Mouse (Mus musculus): ENCODE results near the gene Smap1. TPM values are rescaled to one million over a fixed set of nuclear protein-coding genes. Genes with fewer than 3 reads are reported as not detected.

Gene Smap1
- polyA plus RNA-seq, 1 experiment = 143 TPM

- no peak for TF ChIP-seq CTCF (IDR thresholded peaks at IDR 0.05; ENCODE audit: extremely low read depth, insufficient read depth, low read length)
- no peak for TF ChIP-seq POLR2A (IDR thresholded peaks at IDR 0.05; ENCODE audit: extremely low read depth, insufficient read depth, low read length)
Measured at GRCm38 (mm10) chr1:23899020-23899646, 23.0 kb downstream of the Smap1 start.

DNA sequence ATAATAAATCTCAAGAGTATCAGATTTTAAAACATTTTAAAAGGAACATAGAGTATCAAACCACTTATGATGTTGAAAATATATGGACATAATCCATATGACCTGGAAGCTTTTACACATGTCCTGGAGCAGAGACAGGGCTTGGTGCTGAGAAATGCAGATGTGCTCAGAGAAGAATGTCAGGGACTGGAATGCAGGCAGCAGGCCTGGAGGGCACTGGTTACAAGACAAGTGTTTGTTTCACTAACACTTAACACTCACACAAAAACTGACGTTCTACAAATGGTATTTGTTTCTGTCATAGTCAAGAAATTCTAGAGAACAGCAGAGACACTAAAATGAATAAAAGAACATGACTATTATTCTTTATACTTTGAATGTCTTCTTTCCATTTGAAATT lies 30.0 kb downstream of the Smap1 start:
- Histone ChIP-seq H3K27ac (ENCODE audit: insufficient read depth, low read length) (no peak overlapping the region), H3K4me1 (ENCODE audit: control insufficient read depth, insufficient read depth, low read length) (peaks cover 6% of the 10 kb centered on the region), H3K4me3 (ENCODE audit: insufficient read depth, low read length) (no peak overlapping the region)
- no peak for TF ChIP-seq POLR2A (IDR thresholded peaks at IDR 0.05; ENCODE audit: extremely low read depth, insufficient read depth, low read length)
- TF ChIP-seq CTCF (IDR thresholded peaks at IDR 0.05; ENCODE audit: extremely low read depth, insufficient read depth, low read length) = no peak

More at GRCm38 (mm10) chr1:23899020-23899646, 23.0 kb downstream of the Smap1 start:
- H3K4me3 ChIP-seq (ENCODE audit: insufficient read depth, low read length) = no peak overlapping the region
- peaks cover 5% of the 10 kb centered on the region for H3K4me1 ChIP-seq (ENCODE audit: control insufficient read depth, insufficient read depth, low read length)
- H3K27ac ChIP-seq (ENCODE audit: insufficient read depth, low read length) = no peak overlapping the region

GRCm38 (mm10) chr1:23884914-23885313 lies 37.2 kb downstream of the Smap1 start:
- no peaks in the 10 kb centered on the region for H3K4me1 ChIP-seq (ENCODE audit: control insufficient read depth, insufficient read depth, low read length)
- no peak overlapping the region for H3K27ac ChIP-seq (ENCODE audit: insufficient read depth, low read length)
- no peak overlapping the region for H3K4me3 ChIP-seq (ENCODE audit: insufficient read depth, low read length)
- TF ChIP-seq CTCF (IDR thresholded peaks at IDR 0.05; ENCODE audit: extremely low read depth, insufficient read depth, low read length) = no peak
- TF ChIP-seq POLR2A (IDR thresholded peaks at IDR 0.05; ENCODE audit: extremely low read depth, insufficient read depth, low read length) = no peak

DNA sequence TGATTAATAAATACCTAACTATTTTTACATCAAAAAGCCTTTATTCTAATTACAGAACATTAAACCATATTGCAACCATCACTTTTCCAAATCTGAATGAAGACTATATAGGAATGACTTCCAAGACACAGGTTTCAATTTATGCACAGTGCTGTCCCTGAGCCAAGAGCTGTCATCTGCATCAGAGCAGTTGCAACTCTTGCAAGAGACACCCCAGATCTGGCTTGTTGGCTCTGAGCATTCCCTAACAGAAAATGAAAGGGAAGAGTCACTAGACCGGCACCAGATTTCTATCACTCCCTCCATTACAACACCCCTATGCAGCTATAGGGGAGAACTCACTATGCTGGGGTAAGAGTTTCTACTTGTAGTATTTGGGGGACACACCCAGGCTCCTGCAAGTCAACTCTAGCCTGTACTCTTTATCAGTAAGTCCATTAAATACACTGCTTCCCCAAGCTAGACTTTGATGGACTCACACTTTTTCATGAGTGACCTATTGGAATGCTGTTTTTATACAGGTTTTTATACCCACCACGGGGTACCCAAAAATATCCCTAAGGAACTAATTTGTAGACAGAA lies 37.9 kb downstream of the Smap1 start:
- no peak for TF ChIP-seq CTCF (IDR thresholded peaks at IDR 0.05; ENCODE audit: extremely low read depth, insufficient read depth, low read length)
- no peak for TF ChIP-seq POLR2A (IDR thresholded peaks at IDR 0.05; ENCODE audit: extremely low read depth, insufficient read depth, low read length)
- Histone ChIP-seq H3K4me3 (ENCODE audit: insufficient read depth, low read length) (no peak overlapping the region), H3K4me1 (ENCODE audit: control insufficient read depth, insufficient read depth, low read length) (no peaks in the 10 kb centered on the region), H3K27ac (ENCODE audit: insufficient read depth, low read length) (no peak overlapping the region)

DNA sequence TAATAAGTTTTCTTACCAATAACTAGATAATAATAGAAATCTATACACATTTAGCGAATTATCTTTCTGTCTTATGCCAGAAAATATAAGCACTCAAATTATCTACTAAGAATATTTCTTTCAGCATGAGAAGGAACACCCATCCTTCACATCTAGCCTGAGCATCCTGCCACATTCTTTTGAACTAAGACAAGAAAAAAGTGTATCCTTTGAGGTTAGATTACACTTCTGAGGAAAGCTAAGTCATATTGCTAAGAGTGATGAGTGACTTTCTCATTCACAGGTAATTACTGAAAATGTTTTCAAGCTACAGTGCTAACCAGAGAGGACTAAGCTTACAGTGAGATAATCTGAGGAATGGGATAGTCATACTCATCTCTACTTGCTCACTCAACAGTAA lies 39.4 kb downstream of the Smap1 start:
- TF ChIP-seq POLR2A (IDR thresholded peaks at IDR 0.05; ENCODE audit: extremely low read depth, insufficient read depth, low read length) (no peak), CTCF (IDR thresholded peaks at IDR 0.05; ENCODE audit: extremely low read depth, insufficient read depth, low read length) (no peak)
- H3K4me1 ChIP-seq (ENCODE audit: control insufficient read depth, insufficient read depth, low read length) = no peaks in the 10 kb centered on the region

DNA sequence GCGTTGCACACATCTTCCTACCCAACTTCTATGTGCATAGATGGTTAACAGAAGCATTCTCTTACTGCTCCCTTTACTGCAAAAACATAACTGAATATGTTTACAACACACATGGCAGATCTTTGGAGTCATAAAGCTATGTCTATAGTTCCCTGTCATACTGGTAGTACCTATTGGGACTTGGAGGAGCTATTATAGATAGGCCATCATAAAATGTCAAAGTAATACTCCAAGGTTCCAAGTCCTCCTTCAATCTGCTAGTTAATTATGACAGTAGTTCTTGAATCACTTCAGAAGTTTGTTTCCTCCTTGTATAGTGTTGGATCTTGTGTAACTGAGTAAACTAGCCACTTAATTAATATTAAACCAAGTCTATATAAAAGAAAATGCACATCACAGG lies 49.9 kb downstream of the Smap1 start:
- TF ChIP-seq POLR2A (IDR thresholded peaks at IDR 0.05; ENCODE audit: extremely low read depth, insufficient read depth, low read length) (no peak), CTCF (IDR thresholded peaks at IDR 0.05; ENCODE audit: extremely low read depth, insufficient read depth, low read length) (no peak)
- peaks cover 2% of the 10 kb centered on the region for H3K4me1 ChIP-seq (ENCODE audit: control insufficient read depth, insufficient read depth, low read length)
- H3K27ac ChIP-seq (ENCODE audit: insufficient read depth, low read length) = no peak overlapping the region
- no peak overlapping the region for H3K4me3 ChIP-seq (ENCODE audit: insufficient read depth, low read length)

More for the DNA sequence above, 39.4 kb downstream of the Smap1 start:
- no peak overlapping the region for H3K4me3 ChIP-seq (ENCODE audit: insufficient read depth, low read length)
- no peak overlapping the region for H3K27ac ChIP-seq (ENCODE audit: insufficient read depth, low read length)

GRCm38 (mm10) chr1:23867350-23867862 lies 54.7 kb downstream of the Smap1 start:
- H3K4me3 ChIP-seq (ENCODE audit: insufficient read depth, low read length) = no peak overlapping the region
- no peak overlapping the region; the same call in 1 of the 2 replicates for H3K27ac ChIP-seq (ENCODE audit: insufficient read depth, low read length)
- no peak for TF ChIP-seq CTCF (IDR thresholded peaks at IDR 0.05; ENCODE audit: extremely low read depth, insufficient read depth, low read length)
- TF ChIP-seq POLR2A (IDR thresholded peaks at IDR 0.05; ENCODE audit: extremely low read depth, insufficient read depth, low read length) = no peak
- H3K4me1 ChIP-seq (ENCODE audit: control insufficient read depth, insufficient read depth, low read length) = peaks cover 4% of the 10 kb centered on the region

- no peak for TF ChIP-seq POLR2A (IDR thresholded peaks at IDR 0.05; ENCODE audit: extremely low read depth, insufficient read depth, low read length)
- TF ChIP-seq CTCF (IDR thresholded peaks at IDR 0.05; ENCODE audit: extremely low read depth, insufficient read depth, low read length) = no peak
- H3K4me3 ChIP-seq (ENCODE audit: insufficient read depth, low read length) = no peak overlapping the region
- peaks cover 4% of the 10 kb centered on the region for H3K4me1 ChIP-seq (ENCODE audit: control insufficient read depth, insufficient read depth, low read length)
- no peak overlapping the region for H3K27ac ChIP-seq (ENCODE audit: insufficient read depth, low read length)
Measured at GRCm38 (mm10) chr1:23865566-23865965, 56.6 kb downstream of the Smap1 start.

- TF ChIP-seq CTCF (IDR thresholded peaks at IDR 0.05; ENCODE audit: extremely low read depth, insufficient read depth, low read length) (no peak), POLR2A (IDR thresholded peaks at IDR 0.05; ENCODE audit: extremely low read depth, insufficient read depth, low read length) (no peak)
- Histone ChIP-seq H3K4me3 (ENCODE audit: insufficient read depth, low read length) (no peak overlapping the region), H3K27ac (ENCODE audit: insufficient read depth, low read length) (no peak overlapping the region), H3K4me1 (ENCODE audit: control insufficient read depth, insufficient read depth, low read length) (no peaks in the 10 kb centered on the region)
Measured at GRCm38 (mm10) chr1:23860944-23861343, 61.2 kb downstream of the Smap1 start.

DNA sequence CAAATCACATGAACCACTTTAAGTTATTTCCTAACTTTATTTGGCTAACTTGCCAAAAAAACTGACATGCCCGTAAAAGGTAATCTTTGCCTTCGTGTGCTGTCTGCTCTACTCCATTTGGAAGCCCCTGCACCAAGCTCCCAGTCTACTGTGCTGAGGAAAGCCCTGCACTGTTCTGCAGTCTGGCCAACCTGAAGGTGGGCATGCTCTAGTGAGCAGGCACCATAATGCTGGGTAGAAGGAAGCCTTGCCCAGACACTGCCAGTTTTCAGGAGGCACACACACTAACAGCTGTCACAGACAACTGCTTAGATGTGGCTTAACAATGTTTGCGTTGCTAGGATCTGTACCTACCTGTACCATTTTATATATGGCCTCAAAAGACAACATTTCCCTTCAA lies 66.5 kb downstream of the Smap1 start:
- Histone ChIP-seq H3K4me1 (ENCODE audit: control insufficient read depth, insufficient read depth, low read length) (no peaks in the 10 kb centered on the region), H3K4me3 (ENCODE audit: insufficient read depth, low read length) (no peak overlapping the region), H3K27ac (ENCODE audit: insufficient read depth, low read length) (no peak overlapping the region)
- TF ChIP-seq POLR2A (IDR thresholded peaks at IDR 0.05; ENCODE audit: extremely low read depth, insufficient read depth, low read length) (no peak), CTCF (IDR thresholded peaks at IDR 0.05; ENCODE audit: extremely low read depth, insufficient read depth, low read length) (no peak)
